Mouse (Mus musculus): ENCODE measurements around the gene Prss23. TPM values are rescaled to one million over a fixed set of nuclear protein-coding genes. Genes with fewer than 3 reads are reported as not detected.

Gene Prss23
- 1 to 10 TPM; 4.9 to 5.1 TPM for total RNA-seq (2021)

DNA sequence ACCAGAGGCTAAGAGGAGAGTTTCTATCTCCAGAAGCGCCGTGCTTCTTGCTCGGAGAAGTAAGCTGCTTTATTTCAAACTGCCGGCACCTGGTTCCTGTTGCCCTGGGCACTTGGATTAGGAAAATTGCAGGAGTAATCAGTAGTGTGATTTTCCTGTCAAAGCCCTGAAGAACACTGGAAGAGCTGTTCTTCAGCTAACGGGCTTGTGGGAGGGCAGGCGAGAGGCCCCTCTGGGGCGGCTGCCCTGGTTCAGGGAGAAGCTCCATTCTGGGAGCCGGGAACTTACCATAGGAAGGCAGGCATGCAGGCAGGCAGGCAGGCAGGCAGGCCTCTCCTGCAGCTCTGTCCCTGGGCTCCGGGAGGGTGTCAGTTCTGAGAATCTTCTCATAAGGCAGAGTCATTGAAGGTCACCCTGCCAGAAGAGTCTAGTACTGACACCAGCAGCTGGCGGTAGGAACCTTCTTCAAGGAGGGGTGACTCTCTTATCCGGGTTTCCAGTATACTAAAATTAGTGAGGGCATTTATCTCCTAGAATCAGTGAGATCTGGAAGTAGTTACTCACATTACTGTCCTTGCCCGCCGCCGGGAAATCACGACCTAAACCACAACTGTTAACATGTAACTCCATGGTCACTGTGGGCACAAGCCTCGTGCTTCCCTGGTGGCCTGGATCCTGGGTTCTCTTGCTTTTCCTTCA, at the start of gene Prss23:
Gene Prss23 (minus strand): TSS at position 457 of the 699 bp plus-strand sequence.
- intact Hi-C loops (cut with DNase I) = no loop called here
- DNase-seq (ENCODE audit: extremely low spot score in 1 of 2, low spot score in 2 of 2) = no peak

- DNase-seq (ENCODE audit: extremely low spot score in 1 of 2, low spot score in 2 of 2) = no peak
- intact Hi-C loops (cut with DNase I) = no loop called here
Observed at GRCm38 (mm10) chr7:89576127-89576526, 49.1 kb upstream of the Prss23 start.

DNA sequence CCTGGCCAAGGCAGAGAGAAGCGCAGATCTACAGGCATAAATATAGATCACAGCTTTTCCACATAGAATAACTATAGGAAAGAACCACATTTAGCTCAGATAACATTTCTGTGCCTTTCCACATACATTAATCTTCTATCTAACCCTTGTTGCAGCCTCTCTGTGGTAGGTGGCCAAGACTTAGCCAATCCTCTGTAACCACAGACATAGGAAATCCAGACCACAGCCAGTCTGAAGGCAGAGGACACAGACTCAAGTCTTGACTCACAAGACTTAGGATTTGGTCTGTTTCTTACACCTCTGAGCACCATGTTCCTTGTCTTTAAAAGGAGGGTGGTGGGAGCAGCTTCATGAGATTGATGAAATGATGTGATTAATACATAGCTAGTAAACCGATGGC, 37.6 kb upstream of the Prss23 start:
- intact Hi-C loops (cut with DNase I) = no loop called here

GRCm38 (mm10) chr7:89563501-89563900, 36.5 kb upstream of the Prss23 start:
- intact Hi-C loops (cut with DNase I) = no loop called here
- DNase-seq (ENCODE audit: extremely low spot score in 1 of 2, low spot score in 2 of 2) = no peak

More for the DNA sequence above, 37.6 kb upstream of the Prss23 start:
- DNase-seq (ENCODE audit: extremely low spot score in 1 of 2, low spot score in 2 of 2) = no peak

GRCm38 (mm10) chr7:89562140-89562539, 35.2 kb upstream of the Prss23 start:
- intact Hi-C loops (cut with DNase I) = no loop called here
- DNase-seq (ENCODE audit: extremely low spot score in 1 of 2, low spot score in 2 of 2) = no peak

- no peak for DNase-seq (ENCODE audit: extremely low spot score in 1 of 2, low spot score in 2 of 2)
Observed at GRCm38 (mm10) chr7:89560939-89561338, 34.0 kb upstream of the Prss23 start.

DNA sequence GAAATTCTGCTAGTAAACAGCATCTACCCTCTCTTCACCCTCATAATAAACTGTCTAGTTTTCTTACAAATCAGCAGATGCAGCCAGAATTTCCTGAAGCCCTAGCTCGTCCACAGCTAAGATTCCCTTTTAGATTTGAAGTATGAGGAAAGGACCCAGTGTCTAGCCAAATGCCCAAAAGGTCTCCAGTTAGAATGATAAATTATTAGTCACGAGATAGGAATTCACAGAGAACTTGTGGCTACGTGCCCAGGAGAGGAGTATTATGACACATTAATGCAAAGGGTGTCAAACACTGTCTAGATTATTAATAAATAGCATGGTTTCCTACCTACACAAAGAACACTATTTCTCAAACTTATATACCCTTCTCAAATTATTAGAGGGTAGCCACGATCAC, 32.6 kb upstream of the Prss23 start:
- intact Hi-C loops (cut with DNase I) = no loop called here
- no peak for DNase-seq (ENCODE audit: extremely low spot score in 1 of 2, low spot score in 2 of 2)

More at GRCm38 (mm10) chr7:89560939-89561338, 34.0 kb upstream of the Prss23 start:
- intact Hi-C loops (cut with DNase I) = no loop called here

DNA sequence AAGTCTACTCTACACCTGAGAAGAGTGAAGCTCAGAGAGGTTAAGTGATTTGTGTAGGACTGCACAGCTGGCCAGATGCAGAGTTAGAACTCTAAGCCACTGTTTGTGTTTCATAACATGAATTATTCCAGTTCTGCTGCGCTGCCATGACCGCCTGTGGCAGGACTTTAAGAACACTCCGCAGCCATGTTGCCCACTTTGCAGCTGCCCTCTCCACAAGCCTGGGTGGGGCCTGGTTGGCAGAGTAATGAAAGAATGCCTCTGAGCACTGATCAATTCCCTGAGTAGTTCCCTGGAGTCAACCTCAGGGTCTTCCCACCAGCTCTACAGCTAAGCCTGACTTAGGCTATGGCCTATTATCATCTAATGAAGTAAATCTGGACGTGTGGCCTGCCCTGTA, 32.1 kb upstream of the Prss23 start:
- no peak for DNase-seq (ENCODE audit: extremely low spot score in 1 of 2, low spot score in 2 of 2)
- intact Hi-C loops (cut with DNase I) = no loop called here

DNA sequence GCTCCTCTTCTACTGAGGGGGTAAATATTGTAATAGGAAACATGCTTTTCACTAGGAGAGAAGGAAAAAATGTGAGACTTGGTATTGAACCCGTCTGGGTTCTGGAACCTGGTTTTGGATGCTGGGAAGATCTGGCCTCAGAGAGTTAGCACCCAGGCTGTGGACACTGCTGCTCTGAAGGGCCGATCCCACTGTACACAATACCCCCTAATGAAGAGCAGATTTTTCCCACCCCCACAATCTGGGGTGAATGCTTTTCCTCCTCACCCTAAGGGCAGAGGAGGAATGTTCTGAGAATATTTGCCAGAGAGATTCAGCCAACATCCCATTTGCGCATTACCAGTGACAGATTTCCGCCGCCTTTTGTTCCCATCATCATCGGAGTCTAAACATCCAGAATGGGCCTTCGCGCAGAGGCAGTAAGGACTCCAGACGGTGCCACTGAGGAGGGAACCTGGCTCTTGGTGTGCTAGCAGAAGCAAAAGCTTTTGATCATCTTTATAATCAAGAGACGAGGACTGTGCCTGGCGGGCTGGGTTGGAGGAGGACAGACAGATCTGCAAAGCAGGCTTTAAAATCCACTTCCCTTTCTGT, 31.6 kb upstream of the Prss23 start:
- intact Hi-C loops (cut with DNase I) = no loop called here
- DNase-seq (ENCODE audit: extremely low spot score in 1 of 2, low spot score in 2 of 2) = no peak

GRCm38 (mm10) chr7:89557056-89557455, 30.1 kb upstream of the Prss23 start:
- DNase-seq (ENCODE audit: extremely low spot score in 1 of 2, low spot score in 2 of 2) = no peak
- intact Hi-C loops (cut with DNase I) = no loop called here

DNA sequence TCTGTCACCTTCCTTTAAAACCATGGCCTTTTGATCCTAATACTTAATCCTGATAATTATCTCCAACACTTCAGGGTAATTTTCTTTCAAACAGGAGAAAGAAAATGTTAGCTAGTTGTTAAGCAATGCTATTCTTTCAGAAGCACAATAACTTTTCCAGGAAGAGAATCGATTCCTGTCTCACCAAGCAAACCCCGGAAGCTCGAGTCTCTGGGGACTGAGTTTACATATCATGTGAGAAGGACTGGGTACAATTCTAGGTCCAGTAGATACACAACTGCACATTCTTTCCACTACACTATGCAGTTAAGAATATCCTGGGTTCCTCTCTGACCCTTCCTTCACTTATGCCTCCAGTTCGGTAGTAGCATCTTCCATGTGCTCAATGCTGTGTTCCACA, 29.7 kb upstream of the Prss23 start:
- no peak for DNase-seq (ENCODE audit: extremely low spot score in 1 of 2, low spot score in 2 of 2)
- intact Hi-C loops (cut with DNase I) = no loop called here

- intact Hi-C loops (cut with DNase I) = no loop called here
- no peak for DNase-seq (ENCODE audit: extremely low spot score in 1 of 2, low spot score in 2 of 2)
Observed at GRCm38 (mm10) chr7:89555170-89555569, 28.2 kb upstream of the Prss23 start.

DNA sequence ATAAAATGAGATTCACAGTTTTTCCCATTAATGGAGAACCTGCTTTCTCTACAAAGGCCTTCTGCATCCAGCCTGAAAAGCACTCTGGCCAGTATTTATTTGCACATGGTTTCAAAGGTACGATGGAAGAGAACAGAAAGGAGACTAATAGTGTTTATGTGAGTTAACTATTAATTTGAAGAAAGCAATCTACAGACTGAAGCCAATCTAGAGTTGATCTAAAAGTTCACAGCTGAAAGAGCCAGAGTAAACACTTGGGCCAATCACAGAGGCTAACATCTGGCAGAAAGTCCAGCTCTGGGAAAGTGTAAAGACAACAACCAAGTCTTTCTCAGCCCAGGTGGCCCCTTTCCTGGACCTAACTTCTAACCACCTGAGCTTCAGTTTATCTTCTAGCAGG, 27.1 kb upstream of the Prss23 start:
- intact Hi-C loops (cut with DNase I) = no loop called here
- DNase-seq (ENCODE audit: extremely low spot score in 1 of 2, low spot score in 2 of 2) = no peak

DNA sequence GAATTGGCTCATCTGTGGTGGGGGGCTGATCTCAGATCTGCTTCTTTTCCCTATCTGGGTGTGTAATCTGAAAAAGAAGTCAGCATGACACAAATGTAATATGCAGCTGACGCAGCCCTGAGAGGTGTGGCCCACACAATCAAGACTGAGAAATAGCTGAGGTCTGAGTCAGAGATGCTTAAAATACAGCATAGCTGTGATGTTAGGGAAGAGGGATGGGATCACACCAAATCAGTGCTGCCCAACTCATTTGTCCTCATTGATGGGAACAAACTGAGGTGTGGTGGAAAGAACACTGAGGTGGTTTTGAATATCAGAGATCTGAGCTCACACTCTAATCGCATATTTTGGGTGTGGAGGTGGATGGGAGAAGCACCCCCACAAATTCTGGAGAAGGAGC, 14.0 kb upstream of the Prss23 start:
- no peak for DNase-seq (ENCODE audit: extremely low spot score in 1 of 2, low spot score in 2 of 2)
- intact Hi-C loops (cut with DNase I) = no loop called here

- DNase-seq (ENCODE audit: extremely low spot score in 1 of 2, low spot score in 2 of 2) = no peak
- intact Hi-C loops (cut with DNase I) = no loop called here
Observed at GRCm38 (mm10) chr7:89539391-89539790, 12.4 kb upstream of the Prss23 start.

DNA sequence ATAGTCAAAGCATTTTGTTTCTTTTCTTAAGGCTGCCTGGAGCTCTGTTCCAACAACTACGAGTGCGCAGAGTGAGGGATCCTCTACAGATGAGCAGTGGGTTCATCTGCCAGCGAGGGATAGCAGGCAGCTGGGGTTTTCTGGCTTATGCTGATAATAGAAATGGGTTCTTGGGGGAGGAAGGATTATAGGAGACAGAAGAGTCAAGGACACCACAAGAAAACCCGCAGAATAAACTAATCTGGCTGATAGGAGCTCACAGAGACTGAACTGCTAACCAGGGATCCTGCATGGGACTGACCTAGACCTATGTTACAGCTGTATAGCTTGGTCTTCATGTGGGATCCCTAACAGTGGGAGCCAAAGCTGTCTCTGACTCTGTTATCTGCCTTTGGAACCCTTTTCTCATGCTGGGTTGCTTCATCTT, 456 bp upstream of the Prss23 start:
- no peak for DNase-seq (ENCODE audit: extremely low spot score in 1 of 2, low spot score in 2 of 2)
- intact Hi-C loops (cut with DNase I) = no loop called here

GRCm38 (mm10) chr7:89523816-89524215, 3.2 kb downstream of the Prss23 start:
- no peak for DNase-seq (ENCODE audit: extremely low spot score in 1 of 2, low spot score in 2 of 2)
- intact Hi-C loops (cut with DNase I) = no loop called here

DNA sequence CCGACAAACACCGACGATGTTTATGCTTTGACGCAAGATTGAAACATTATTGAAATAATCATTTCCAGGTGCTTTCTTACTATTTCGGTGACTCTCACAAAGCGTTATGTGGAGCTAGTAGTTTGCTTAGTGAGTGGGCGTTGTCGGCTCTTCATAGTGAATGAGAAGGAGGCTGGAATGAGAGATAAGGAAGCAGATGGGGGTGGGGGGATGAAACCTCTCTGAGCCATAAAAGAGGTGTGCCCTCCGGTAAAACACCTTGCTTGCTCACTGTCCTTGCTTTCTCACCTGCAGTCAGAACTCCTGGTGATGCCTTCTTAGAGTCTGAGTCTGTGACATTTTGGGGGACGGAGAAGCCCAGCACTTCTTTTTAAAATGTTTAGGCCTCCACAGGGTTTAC, 4.8 kb downstream of the Prss23 start:
- intact Hi-C loops (cut with DNase I) = no loop called here
- no peak for DNase-seq (ENCODE audit: extremely low spot score in 1 of 2, low spot score in 2 of 2)

DNA sequence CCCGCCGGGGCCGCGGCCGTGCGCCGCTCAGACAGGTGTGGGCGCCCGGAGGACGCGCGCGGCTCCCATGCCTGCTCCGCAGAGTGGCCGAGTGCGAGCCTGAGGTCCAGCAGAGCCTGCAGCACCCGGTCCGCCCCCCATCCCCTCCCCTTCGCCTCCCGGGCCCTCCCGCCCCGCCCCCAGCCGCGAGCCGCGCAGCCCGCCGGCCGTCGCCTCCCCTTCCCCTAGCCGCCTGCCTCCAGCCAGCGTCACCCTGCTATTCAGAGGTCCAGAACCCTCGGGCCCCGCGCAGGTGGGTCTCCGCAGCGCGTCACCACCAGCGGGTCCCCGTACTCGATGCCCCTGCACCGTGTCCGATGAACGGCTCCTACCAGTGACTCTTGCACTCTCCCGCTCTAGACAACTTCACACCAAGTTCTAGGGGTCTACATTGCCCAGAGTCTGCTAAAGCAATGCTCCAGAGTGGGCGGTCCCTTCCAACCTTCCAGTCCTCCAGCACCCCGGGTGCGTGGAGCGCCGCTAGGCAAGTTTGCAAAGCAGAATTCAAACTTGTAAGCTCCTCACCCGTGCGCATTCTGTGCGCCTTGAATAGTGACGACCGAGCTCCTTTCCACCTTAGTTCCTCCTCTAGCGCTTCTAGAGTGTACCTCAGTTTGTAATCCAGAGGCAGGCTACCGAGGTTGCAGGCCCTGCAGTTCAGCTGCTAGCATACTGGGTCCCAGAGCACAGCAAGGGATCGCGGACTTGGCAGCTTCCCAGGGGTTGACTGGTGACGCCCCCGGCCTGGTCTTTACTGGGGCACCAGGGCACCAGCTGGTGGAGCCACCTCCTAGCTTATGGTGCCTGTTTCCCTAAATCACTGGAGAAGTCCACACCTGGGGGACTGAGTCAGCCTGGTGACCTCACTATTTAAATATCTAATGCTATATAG, 9.3 kb downstream of the Prss23 start:
- peak; percentile 20 to 86 for DNase-seq (ENCODE audit: extremely low spot score in 1 of 2, low spot score in 2 of 2)
- intact Hi-C loops (cut with DNase I) = no loop called here
